Mouse (Mus musculus) heart, embryonic 12.5 days (tissue): ENCODE measurements at regions not wholly inside any gene's neighbourhood (a gene's known extent, or its start where the extent isn't known, plus 50 kb on each side); places are given as distances from the start of the nearest gene placed in this dataset.

ENCODE experiments used
- ATAC-seq: fragments of 200-750 bp; cut with Nextera tagmentation; 2 replicates; pipeline ENCODE4 v1.8.0; 2017; ENCODE audit warnings: moderate TSS enrichment, moderate library complexity; ENCODE audit not compliant: insufficient number of reproducible peaks, low FRiP score
- H3K27ac ChIP-seq: fragments of 300-500 bp; sonication (generic); 2 replicates; pipeline ENCODE4 v1.5.1; 2016; ENCODE audit warnings: mild to moderate bottlenecking, moderate library complexity; ENCODE audit not compliant: poor library complexity, severe bottlenecking
- H3K27me3 ChIP-seq: fragments of 300-500 bp; sonication (generic); replicated peaks from 2 replicates; pipeline ENCODE4 v1.6.1; 2016; ENCODE audit warnings: mild to moderate bottlenecking, moderate library complexity
- H3K36me3 ChIP-seq: fragments of 300-500 bp; sonication (generic); 2 replicates; pipeline ENCODE4 v1.6.1; 2016; ENCODE audit warnings: mild to moderate bottlenecking, moderate library complexity
- H3K4me1 ChIP-seq: fragments of 300-500 bp; sonication (generic); replicated peaks from 2 replicates; pipeline ENCODE4 v1.6.1; 2016; ENCODE audit warnings: mild to moderate bottlenecking
- H3K4me2 ChIP-seq: fragments of 300-500 bp; sonication (generic); 2 replicates; pipeline ENCODE4 v1.6.1; 2016; ENCODE audit warnings: mild to moderate bottlenecking, moderate library complexity
- H3K4me3 ChIP-seq: fragments of 300-500 bp; sonication (generic); 2 replicates; pipeline ENCODE4 v1.5.1; 2016; ENCODE audit warnings: mild to moderate bottlenecking
- H3K9ac ChIP-seq: fragments of 300-500 bp; sonication (generic); 2 replicates; pipeline ENCODE4 v1.6.1; 2016; ENCODE audit warnings: mild to moderate bottlenecking, moderate library complexity
- H3K9me3 ChIP-seq: fragments of 300-500 bp; sonication (generic); replicated peaks from 2 replicates; pipeline ENCODE4 v1.6.1; 2016; ENCODE audit warnings: mild to moderate bottlenecking, moderate library complexity
- WGBS: fragments of 180-500 bp; shearing (Covaris S2); methylation state at CpG from one replicate; pipeline ENCODE4 v1.1.7; 2016; 5-methylcytosine and 5-hydroxymethylcytosine counted together

DNA sequence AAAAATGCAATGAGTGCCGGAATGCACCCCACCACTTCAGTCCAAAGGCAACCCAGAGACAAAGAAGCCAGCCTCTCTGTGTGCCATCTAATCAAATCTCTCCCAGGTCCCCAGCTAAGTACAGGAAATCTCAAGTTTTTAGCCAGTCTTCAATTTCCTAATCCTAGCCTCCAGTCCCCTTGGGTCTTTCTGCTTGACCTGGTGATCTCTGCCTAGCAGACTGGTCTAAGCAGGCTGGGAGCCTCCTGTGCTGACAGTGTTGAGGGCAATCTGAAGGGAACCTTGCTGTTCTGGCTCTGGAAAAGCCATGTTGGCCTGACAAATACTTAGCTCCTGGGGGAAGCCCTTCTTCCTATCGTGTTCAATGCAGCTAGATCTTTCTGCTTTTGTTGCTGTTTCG, 248.9 kb downstream of the Nedd1 start:
- no peaks in the 10 kb centered on the region for H3K27me3 ChIP-seq
- no peaks in the 10 kb centered on the region for H3K36me3 ChIP-seq
- no peak overlapping the region for H3K27ac ChIP-seq
- WGBS, result 76% methylated on average over 3 of the region's 3 CpGs
- no peak overlapping the region for H3K4me3 ChIP-seq
- no peak overlapping the region for H3K9ac ChIP-seq
- ATAC-seq, result no peak
- no peak overlapping the region for H3K4me2 ChIP-seq
- H3K4me1 ChIP-seq, result no peaks in the 10 kb centered on the region
- H3K9me3 ChIP-seq, result no peaks in the 10 kb centered on the region

DNA sequence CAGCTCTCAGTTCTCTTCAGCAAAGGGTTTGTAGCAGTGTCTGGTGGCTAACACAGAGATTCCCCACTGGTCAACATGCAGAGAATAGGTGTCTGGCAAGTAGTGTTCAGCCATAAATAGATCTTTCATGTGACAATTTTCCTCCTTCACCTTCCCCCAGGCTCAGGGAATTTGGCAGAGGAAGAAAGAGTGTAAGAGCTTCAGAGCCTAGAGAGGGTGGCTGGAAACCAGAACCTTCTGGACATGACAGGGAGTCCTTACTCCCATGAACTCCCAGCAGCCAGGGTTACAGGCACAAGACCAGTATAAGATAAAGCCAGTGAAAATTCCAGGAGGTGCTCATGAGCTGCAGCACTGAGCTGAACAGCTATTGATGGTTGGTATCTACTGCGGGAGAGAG, 251.1 kb downstream of the Nedd1 start:
- Histone ChIP-seq H3K27ac (no peak overlapping the region), H3K36me3 (no peaks in the 10 kb centered on the region), H3K4me1 (no peaks in the 10 kb centered on the region), H3K4me3 (no peak overlapping the region), H3K4me2 (no peak overlapping the region), H3K9me3 (no peaks in the 10 kb centered on the region), H3K9ac (no peak overlapping the region), H3K27me3 (no peaks in the 10 kb centered on the region)
- no peak for ATAC-seq
- WGBS, result 89% methylated on average over 1 of the region's 1 CpGs

- Histone ChIP-seq H3K4me2 (no peak overlapping the region), H3K4me3 (no peak overlapping the region), H3K4me1 (no peaks in the 10 kb centered on the region), H3K27ac (no peak overlapping the region), H3K9me3 (no peaks in the 10 kb centered on the region), H3K27me3 (no peaks in the 10 kb centered on the region), H3K9ac (no peak overlapping the region), H3K36me3 (no peaks in the 10 kb centered on the region)
- ATAC-seq, result no peak
- 50% methylated on average over 1 of the region's 1 CpGs for WGBS
These were observed 267.0 kb downstream of the Nedd1 start for GRCm38 (mm10) chr10:92455195-92455594.

- no peak for ATAC-seq
- Histone ChIP-seq H3K4me2 (no peak overlapping the region), H3K36me3 (no peaks in the 10 kb centered on the region), H3K9ac (no peak overlapping the region), H3K4me3 (no peak overlapping the region), H3K4me1 (no peaks in the 10 kb centered on the region), H3K27me3 (no peaks in the 10 kb centered on the region), H3K27ac (no peak overlapping the region), H3K9me3 (no peaks in the 10 kb centered on the region)
- 74% methylated on average over 5 of the region's 5 CpGs for WGBS
These were observed 268.7 kb downstream of the Nedd1 start for GRCm38 (mm10) chr10:92453550-92453949.

DNA sequence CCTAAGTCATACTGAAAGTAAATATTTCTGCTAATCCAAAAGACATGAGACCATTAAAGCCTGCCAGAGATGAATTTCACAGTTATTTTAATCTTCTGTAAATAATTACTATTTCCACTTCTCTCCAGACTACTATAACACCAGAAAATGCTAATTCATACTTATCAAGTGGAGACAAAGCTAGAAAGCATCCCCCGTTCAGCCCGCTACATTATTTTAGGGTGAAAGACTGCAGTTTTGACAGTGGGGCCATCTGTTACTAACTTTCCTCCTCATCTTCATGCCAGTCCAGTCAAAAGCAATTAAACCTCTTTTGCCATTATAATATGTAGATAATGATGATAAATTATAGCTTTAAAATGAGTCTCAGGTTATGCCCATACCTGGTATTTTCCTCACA, 276.3 kb downstream of the Nedd1 start:
- Histone ChIP-seq H3K4me1 (no peaks in the 10 kb centered on the region), H3K4me2 (no peak overlapping the region), H3K27ac (no peak overlapping the region), H3K36me3 (no peaks in the 10 kb centered on the region), H3K9ac (no peak overlapping the region), H3K9me3 (no peaks in the 10 kb centered on the region), H3K27me3 (no peaks in the 10 kb centered on the region), H3K4me3 (no peak overlapping the region)
- WGBS, result 94% methylated on average over 2 of the region's 2 CpGs
- no peak for ATAC-seq

GRCm38 (mm10) chr10:92438621-92439394, 283.4 kb downstream of the Nedd1 start:
- 62% methylated on average over 8 of the region's 8 CpGs for WGBS
- ATAC-seq, result no peak
- no peaks in the 10 kb centered on the region for H3K9me3 ChIP-seq
- H3K9ac ChIP-seq, result no peak overlapping the region
- H3K4me2 ChIP-seq, result no peak overlapping the region
- no peaks in the 10 kb centered on the region for H3K4me1 ChIP-seq
- no peak overlapping the region for H3K27ac ChIP-seq
- no peaks in the 10 kb centered on the region for H3K27me3 ChIP-seq
- no peaks in the 10 kb centered on the region for H3K36me3 ChIP-seq
- no peak overlapping the region for H3K4me3 ChIP-seq

- 70% methylated on average over 7 of the region's 7 CpGs for WGBS
- Histone ChIP-seq H3K4me3 (no peak overlapping the region), H3K27me3 (no peaks in the 10 kb centered on the region), H3K36me3 (no peaks in the 10 kb centered on the region), H3K9ac (no peak overlapping the region), H3K27ac (no peak overlapping the region), H3K9me3 (no peaks in the 10 kb centered on the region), H3K4me2 (no peak overlapping the region), H3K4me1 (0 out of 2 replicates have a peak, but pooled peaks cover 7% of the 10 kb centered on the region)
- no peak for ATAC-seq
These were observed 293.0 kb downstream of the Nedd1 start for GRCm38 (mm10) chr10:92429256-92429655.

- Histone ChIP-seq H3K4me2 (no peak overlapping the region), H3K4me1 (0 out of 2 replicates have a peak, but pooled peaks cover 7% of the 10 kb centered on the region), H3K9me3 (no peaks in the 10 kb centered on the region), H3K27me3 (no peaks in the 10 kb centered on the region), H3K4me3 (no peak overlapping the region), H3K36me3 (no peaks in the 10 kb centered on the region), H3K9ac (no peak overlapping the region), H3K27ac (no peak overlapping the region)
- 68% methylated on average over 4 of the region's 4 CpGs for WGBS
- no peak for ATAC-seq
These were observed 294.2 kb downstream of the Nedd1 start for GRCm38 (mm10) chr10:92428026-92428425.

DNA sequence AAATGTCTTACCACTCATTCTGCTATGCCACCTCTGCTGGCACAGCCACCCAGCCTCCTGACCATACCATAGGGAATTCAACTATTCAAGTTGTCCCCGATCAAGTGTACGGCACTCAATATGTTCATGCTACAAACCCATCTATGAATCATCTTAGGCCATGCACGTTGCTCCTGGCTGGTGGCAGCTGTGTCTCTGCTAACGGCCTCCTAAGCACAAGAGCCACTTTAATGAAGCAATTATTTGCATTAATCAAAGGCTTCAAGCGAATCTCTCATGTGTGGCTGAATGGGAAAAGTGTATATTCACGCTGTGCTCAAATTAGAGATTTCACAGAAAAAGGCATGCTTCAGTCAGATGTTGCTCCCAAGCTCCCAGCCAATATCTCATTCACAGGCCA, 295.8 kb downstream of the Nedd1 start:
- no peaks in the 10 kb centered on the region for H3K9me3 ChIP-seq
- H3K27me3 ChIP-seq, result no peaks in the 10 kb centered on the region
- no peak overlapping the region for H3K4me2 ChIP-seq
- no peak for ATAC-seq
- H3K9ac ChIP-seq, result no peak overlapping the region
- H3K27ac ChIP-seq, result no peak overlapping the region
- H3K4me3 ChIP-seq, result no peak overlapping the region
- H3K4me1 ChIP-seq, result 0 out of 2 replicates have a peak, but pooled peaks cover 7% of the 10 kb centered on the region
- WGBS, result 84% methylated on average over 6 of the region's 6 CpGs
- H3K36me3 ChIP-seq, result no peaks in the 10 kb centered on the region

DNA sequence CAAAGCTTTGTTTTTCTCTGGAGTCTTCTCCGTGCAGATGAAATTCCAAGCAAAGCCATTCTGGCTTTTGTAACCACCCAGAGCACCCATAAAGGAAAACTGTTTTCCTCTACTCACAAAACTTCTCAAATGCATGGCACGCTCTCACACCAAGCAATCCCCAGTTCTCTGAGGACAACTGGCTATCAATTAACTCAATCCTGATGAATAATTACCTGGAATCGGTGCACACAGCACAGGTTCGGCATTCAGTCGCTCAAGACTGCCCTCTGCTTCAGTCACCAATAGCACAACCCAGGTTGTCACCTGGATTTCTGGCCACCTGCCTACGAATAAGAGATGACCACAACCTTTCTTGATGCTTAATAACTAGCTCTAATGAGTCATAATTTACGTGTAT, 309.5 kb downstream of the Nedd1 start:
- Histone ChIP-seq H3K9me3 (no peaks in the 10 kb centered on the region), H3K9ac (no peak overlapping the region), H3K4me3 (no peak overlapping the region), H3K27me3 (no peaks in the 10 kb centered on the region), H3K4me2 (no peak overlapping the region), H3K36me3 (no peaks in the 10 kb centered on the region), H3K27ac (no peak overlapping the region), H3K4me1 (no peaks in the 10 kb centered on the region)
- no peak for ATAC-seq
- WGBS, result 78% methylated on average over 7 of the region's 7 CpGs

DNA sequence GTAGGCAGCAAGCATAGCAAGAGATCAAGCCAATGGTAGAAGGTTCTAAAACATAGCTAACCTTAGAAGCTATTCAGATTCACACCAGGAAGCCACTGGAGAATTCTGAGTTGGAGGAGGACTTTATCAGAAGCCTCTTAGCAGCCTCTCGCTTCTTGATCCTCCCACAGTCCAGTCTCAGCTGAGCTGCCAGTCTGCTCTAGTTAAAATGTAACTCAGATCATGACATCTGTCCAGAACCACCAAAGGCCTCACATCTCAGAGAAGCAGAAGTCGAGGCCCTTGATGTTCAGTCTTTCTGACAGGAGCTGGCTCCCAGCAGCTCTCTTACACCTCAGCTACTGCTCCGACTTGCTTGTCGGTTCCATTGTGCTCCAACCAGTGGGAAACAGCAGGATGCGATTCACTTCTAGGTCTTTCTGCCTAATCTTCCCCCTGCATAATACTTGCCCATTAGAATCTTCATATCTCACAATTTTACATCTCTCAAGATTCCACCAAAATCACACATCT, 311.4 kb downstream of the Nedd1 start:
- Histone ChIP-seq H3K9me3 (no peaks in the 10 kb centered on the region), H3K36me3 (no peaks in the 10 kb centered on the region), H3K4me2 (no peak overlapping the region), H3K4me3 (no peak overlapping the region), H3K4me1 (no peaks in the 10 kb centered on the region), H3K27me3 (no peaks in the 10 kb centered on the region), H3K9ac (no peak overlapping the region), H3K27ac (no peak overlapping the region)
- no peak for ATAC-seq
- 50% methylated on average over 5 of the region's 5 CpGs for WGBS
